Mouse (Mus musculus): ENCODE data around the gene Olfr740. TPM values are rescaled to one million over a fixed set of nuclear protein-coding genes. Genes with fewer than 3 reads are reported as not detected.

Gene Olfr740
- total RNA-seq (2023), result not detected

DNA sequence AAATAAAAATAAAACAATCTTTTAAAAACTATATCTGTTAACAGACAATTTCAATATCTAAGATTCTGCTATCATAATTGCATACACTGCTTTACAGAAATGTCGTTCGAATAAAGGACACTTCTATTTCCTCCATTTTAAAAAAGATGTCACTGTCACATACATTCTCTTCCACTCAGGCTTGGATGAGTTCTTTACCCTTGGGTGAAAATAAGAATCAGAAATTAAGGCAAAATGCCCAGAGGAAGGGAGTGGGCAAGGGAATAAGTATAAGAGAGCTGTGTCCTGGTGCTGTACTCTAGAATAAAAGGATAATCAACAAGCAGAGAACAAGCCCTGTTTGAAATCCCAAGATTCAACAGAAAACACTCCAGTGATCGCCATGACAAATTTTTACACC lies at the start of gene Olfr740:
Olfr740 (plus strand) TSS at position 301 of the 400 bp plus-strand sequence.

DNA sequence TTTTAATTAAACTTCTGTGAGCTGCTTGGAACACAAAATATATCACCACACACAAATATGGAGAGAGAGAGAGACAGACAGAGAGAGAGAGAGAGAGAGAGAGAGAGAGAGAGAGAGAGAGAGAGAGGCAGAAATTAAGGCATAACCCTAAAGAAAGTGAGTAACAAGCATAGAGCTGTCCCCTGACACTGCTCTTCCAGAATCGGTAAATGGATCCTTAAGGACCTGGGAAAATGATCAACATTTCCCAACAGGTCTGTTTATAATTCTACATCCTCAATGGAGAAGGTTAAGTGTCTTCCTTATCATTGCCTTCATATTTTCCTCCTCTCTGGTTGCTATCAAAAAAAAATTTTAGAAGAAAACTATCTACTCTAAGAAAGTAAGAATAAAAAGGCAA lies 38.1 kb upstream of the Olfr740 start, which contains the start of gene Olfr738:
Olfr738 (plus strand) TSS at position 301 of the 400 bp plus-strand sequence.

DNA sequence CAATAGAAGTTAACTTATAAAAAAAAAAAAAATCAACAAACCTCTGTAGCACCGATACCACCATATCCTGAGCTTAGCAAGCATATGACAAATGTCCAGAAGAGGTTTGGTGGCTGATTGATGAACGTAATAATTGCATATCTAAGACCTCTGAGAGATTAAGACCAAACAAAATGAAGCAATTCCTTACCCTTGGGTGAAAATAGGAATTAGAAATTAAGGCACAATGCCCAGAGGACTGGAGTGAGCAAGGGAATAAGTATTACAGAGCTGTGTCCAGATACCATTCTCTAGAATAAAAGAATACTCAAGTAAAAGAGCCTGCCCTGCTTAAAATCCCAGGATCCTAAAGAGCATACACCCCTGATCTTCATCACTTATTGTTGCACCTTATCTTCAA lies 27.0 kb upstream of the Olfr740 start, which contains the start of gene Olfr739:
Olfr739 (plus strand) TSS at position 301 of the 400 bp plus-strand sequence.

DNA sequence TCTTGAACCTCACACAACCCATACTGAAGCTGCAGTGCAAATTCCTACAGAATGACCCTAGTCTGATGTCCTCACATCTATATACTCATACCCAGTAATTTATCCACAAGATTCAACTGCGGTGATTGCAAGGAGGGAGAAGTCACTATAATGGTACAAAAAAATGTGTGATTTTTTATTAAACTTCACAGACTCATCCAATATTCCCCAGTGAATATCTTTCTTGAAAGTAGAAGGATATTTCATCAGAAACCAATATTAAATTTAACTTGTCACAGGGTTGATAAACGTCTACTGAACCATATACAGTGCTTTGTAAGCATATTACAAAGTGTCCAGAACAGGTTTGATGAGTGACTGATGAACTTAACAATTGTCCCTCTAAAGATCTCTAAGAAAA lies 27.1 kb downstream of the Olfr740 start, which contains the start of gene Olfr741:
Olfr741 (plus strand) TSS at position 301 of the 400 bp plus-strand sequence.

DNA sequence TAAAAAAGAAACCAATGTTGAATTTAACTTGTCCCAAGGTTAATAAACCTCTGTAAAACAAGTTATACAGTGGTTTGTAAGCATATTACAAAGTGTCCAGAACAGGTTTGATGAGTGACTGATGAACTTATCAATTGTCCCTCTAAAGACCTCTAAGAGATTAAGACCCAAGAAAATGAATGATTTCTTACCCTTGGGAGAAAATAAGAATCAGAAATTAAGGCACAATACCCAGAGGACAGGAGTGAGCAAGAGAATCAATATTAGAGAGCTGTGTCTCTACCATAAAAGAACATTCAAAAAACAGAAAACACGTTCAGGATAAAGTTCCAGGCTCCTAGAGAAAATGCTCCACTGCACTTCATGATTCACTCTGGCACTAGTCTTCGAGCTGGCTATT lies 58.0 kb downstream of the Olfr740 start, which contains the start of gene Olfr742:
Olfr742 (plus strand) TSS at position 301 of the 400 bp plus-strand sequence.

Other genes with a start within 250 kb of the Olfr740 start
- not detected for gene Olfr731, start 203.7 kb upstream of the Olfr740 start, total RNA-seq (2023)
- gene Olfr732, start 161.3 kb upstream of the Olfr740 start, total RNA-seq (2023), result not detected
- not detected for gene Olfr733, start 144.0 kb upstream of the Olfr740 start, total RNA-seq (2023)
- gene Olfr734, start 118.8 kb upstream of the Olfr740 start, total RNA-seq (2023), result not detected
- gene Olfr735, start 96.7 kb upstream of the Olfr740 start, total RNA-seq (2023), result under 1 TPM in 1 of 2 experiments, not detected in 1; 0.09 TPM
- gene Tlr11, start 87.6 kb upstream of the Olfr740 start, total RNA-seq (2023), result under 1 TPM; 0.22 TPM
- not detected for gene Olfr736, start 64.4 kb upstream of the Olfr740 start, total RNA-seq (2023)
- gene Olfr738, start 38.0 kb upstream of the Olfr740 start, total RNA-seq (2023), result not detected
- not detected for gene Olfr739, start 26.9 kb upstream of the Olfr740 start, total RNA-seq (2023)
- not detected for gene Olfr741, start 27.2 kb downstream of the Olfr740 start, total RNA-seq (2023)
- not detected for gene Olfr742, start 58.1 kb downstream of the Olfr740 start, total RNA-seq (2023)
- gene Olfr743, start 76.3 kb downstream of the Olfr740 start, total RNA-seq (2023), result not detected
- gene Olfr744, start 169.3 kb downstream of the Olfr740 start, total RNA-seq (2023), result not detected
- gene Olfr745, start 193.8 kb downstream of the Olfr740 start, total RNA-seq (2023), result not detected
- not detected for gene Olfr746, start 201.5 kb downstream of the Olfr740 start, total RNA-seq (2023)
- gene Olfr747, start 247.7 kb downstream of the Olfr740 start, total RNA-seq (2023), result not detected

All from neutrophil, adult 83 days (primary cell).